Mouse (Mus musculus) ES-Bruce4 (cell line): ENCODE data around the gene Harbi1.

Source experiments
- CTCF ChIP-seq: IDR thresholded peaks from one replicate; pipeline ENCODE4 v1.8.1; 2011; ENCODE audit warnings: low read depth, low read length
- EP300 ChIP-seq: IDR thresholded peaks from 2 replicates; pipeline ENCODE4 v1.6.1; 2011; ENCODE audit warnings: low read depth, low read length; ENCODE audit not compliant: insufficient read depth
- POLR2A ChIP-seq: IDR thresholded peaks from one replicate; pipeline ENCODE4 v1.8.1; 2011; ENCODE audit warnings: low read length; ENCODE audit not compliant: insufficient read depth

- TF ChIP-seq CTCF = no peak
- TF ChIP-seq EP300 = no peak
- no peak for TF ChIP-seq POLR2A
These were observed 12.7 kb downstream of the Harbi1 start for GRCm38 (mm10) chr2:91723382-91723781.
